Mouse (Mus musculus): ENCODE results near the gene Racgap1.

The Racgap1 gene

GRCm38 (mm10) chr15:99589704-99590103 lies 61.8 kb downstream of the Racgap1 start:
- DNase-seq (ENCODE audit: low spot score): no peak

- no peak for DNase-seq (ENCODE audit: low spot score)
Measured at GRCm38 (mm10) chr15:99589237-99589636, 62.2 kb downstream of the Racgap1 start.

GRCm38 (mm10) chr15:99586525-99586924 lies 64.9 kb downstream of the Racgap1 start:
- no peak for DNase-seq (ENCODE audit: low spot score)

GRCm38 (mm10) chr15:99585741-99586140 lies 65.7 kb downstream of the Racgap1 start:
- no peak for DNase-seq (ENCODE audit: low spot score)

DNA sequence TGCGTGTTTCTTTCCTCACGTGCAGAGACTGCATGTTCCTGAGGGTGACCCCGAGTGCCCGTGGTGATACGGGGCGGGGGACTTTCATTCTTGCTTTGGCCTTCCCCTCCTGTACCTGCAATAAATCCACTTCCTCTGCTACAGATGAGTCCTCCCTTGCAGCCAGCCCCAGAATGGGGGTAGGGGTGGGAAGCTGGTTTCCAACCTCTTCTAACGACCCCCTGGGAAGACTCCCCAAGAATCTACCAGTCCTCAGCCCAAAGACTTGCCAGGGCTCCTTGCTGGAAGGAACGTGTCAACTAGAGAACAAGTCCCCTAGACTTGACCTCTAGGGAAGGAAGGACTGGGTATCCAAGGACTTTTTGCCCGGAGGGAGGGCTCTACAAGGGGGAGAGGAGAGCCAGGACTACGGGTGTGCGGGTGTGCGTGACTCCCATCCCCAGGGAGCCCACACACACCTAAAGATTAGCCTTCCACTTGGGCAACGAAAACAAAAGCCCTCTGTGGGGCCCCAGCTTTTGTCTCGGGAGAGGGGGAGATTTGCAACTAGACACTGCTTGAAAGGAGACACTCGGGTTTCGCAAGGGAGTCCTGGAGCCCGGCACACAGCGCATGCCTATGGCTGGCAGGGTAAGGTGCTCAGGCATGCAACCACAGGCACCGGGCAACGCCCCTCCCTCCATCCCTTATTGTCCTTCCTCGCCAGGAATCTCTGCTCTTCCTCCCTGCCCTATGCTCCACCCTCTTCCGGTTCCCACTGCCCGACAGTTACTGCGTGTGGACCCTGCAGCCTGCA lies 66.9 kb downstream of the Racgap1 start:
- no peak for DNase-seq (ENCODE audit: low spot score)

- DNase-seq (ENCODE audit: low spot score): no peak
Measured at GRCm38 (mm10) chr15:99583463-99584344, 67.8 kb downstream of the Racgap1 start.

GRCm38 (mm10) chr15:99578802-99579485 lies 72.5 kb downstream of the Racgap1 start, which contains the start of gene Aqp2:
Gene Aqp2, plus strand, starts transcription at chr15:99579055.
- DNase-seq (ENCODE audit: low spot score): no peak

Measured in urinary bladder, postnatal 10 days (tissue).